Mouse (Mus musculus) cortical plate, adult 2 months (tissue): Measurements from ENCODE around the gene Samhd1.

Experiments
- CTCF ChIP-seq: fragments of 200-500 bp; IDR thresholded peaks from 2 replicates; pipeline ENCODE4 v1.5.1; 2011; ENCODE audit warnings: mild to moderate bottlenecking, control low read depth, low read length; ENCODE audit not compliant: insufficient read depth; ENCODE audit errors: extremely low read depth
- POLR2A ChIP-seq: fragments of 200-500 bp; IDR thresholded peaks from 2 replicates; pipeline ENCODE4 v1.6.1; 2011; ENCODE audit warnings: mild to moderate bottlenecking, low read length, control low read depth; ENCODE audit not compliant: insufficient read depth; ENCODE audit errors: extremely low read depth

- no peak for TF ChIP-seq POLR2A
- TF ChIP-seq CTCF = no peak
These were observed 3.1 kb upstream of the Samhd1 start for GRCm38 (mm10) chr2:157137959-157138731.
